Mouse (Mus musculus) right cerebral cortex, postnatal 36 days (tissue): Measurements from ENCODE around the gene Nfs1.
"Not testable (repeated sequence)": the region's sequence is repeated elsewhere in the genome, so short reads cannot be mapped to it uniquely, and the experiment has no call there.

Experiments used
- DNase-seq, 2 experiments: peaks; one replicate each; pipeline ENCODE4 v3.0.0; 2022; ENCODE audit warnings: low spot score in 2 of 2, mixed read lengths in 1 of 2

Gene Nfs1

DNA sequence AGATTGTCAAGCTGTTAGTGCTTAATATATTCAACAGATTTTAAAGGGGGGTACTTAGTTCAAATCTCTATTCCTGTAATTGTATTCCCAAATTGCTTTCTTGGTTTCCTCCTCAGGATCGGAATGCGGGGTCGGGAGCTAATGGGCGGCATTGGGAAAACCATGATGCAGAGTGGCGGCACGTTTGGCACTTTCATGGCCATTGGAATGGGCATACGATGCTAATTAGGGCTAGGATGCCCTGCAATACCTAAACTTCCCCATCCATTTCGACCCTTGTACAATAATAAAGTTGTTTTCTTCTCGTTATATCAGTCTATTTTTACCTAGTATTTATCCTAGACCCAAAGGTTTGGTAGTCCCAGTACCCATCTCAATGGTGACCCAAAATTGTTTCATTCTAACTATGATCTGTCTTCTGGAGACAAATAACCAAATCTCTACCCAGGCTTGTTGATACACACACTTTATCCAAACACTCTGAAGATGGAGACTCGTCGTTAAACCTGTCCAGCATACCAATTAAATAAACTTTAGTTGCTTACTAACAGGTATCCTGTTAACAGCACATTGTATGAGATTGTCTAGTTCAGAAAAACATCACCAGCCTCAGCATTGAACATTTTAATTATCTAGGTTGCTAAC is 1.6 kb upstream of the Nfs1 start:
- DNase-seq, result no peak

DNA sequence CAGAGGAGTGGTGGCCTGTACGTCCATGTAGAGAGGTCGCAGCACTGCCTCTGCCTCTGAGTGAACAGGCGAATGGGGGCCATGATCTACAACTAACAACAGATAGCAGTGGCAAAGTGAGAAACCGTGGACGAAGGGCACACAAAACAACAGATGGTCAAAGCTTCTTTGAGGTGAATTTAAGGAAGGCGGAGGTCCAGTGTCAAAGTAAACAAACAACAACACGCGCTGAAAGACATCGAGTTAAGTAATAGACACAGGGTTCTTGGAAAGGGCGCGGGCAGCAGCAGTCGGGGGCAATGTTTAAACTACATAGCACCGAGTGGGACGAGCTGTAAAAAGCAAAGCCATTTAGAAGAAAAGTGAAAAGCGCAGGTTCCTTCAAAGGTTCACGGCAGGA is 619 bp downstream of the Nfs1 start:
- no peak for DNase-seq

DNA sequence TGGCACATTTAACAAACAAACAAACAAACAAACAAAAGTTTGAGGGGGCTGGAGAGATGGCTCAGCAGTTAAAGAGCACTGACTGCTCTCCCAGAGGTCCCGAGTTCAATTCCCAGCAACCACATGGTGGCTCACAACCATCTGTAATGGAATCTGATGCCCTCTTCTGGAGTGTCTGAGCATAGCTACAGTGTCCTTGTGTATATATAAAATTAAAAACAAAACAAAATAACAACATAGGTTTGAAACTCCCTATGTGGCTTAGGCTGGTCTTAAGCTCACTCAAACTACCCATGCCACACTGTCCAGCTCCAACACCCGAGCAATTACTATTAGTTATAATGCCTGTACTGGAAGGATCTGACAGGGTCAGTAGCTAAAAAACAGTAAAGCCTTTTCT is 1.2 kb downstream of the Nfs1 start:
- no peak for DNase-seq

DNA sequence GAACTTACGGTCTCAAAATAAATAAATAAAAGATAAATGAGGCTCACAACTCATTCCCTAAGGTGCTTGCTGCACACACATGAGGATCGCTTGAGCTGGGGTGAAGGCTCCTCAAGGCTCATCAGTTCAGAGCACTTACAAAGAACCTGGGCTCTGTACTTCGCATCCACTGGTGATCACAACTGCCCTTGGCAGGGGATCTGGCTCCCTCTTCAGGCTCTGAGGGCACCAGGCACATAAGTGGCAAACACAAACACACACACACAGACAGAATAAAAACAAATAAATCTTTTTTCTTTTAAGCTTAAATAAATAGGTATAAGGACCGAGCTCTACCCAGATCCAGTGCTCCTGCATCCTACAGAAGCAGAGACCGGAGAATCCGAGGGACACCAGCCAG is 8.3 kb downstream of the Nfs1 start:
- no peak for DNase-seq

DNA sequence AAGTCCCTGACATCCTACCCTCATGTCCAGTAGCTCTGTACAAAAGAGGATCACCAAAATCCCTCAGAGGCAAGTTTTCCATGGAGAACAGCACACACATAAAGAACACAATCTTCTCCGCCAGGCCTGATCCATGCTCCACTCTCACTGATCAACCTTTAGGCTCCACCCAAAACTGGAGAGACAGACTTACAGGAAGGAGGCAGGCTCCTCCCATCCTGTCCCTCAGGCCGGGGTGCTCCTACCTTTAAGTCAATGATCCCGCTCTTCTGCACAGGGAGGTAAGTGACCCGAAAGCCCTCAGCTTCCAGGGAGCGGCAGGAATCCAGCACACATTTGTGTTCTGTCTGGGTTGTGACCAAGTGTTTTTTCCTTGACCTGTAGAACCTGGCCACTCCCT is 9.8 kb downstream of the Nfs1 start:
- DNase-seq, result no peak

DNA sequence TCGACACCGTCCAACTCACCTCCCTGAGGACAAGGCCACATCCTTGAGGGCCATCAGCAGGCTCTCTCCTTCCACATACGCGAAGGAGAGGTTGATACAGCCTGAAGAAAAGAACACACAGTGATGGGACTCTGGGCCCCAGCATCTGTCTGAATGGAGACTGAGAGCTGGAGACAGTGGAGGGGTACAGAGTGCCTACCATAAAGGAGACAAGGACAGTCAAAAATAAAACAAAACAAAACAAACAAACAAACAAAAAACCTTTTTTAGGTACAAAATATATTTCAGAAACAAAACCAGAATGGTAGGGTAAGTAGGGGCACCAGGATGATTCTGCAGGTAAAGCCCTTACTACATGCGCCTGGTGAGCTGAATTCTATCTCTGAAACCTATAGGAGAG is 17.0 kb downstream of the Nfs1 start, which contains the start of gene Gm28036:
Gm28036 (minus strand) TSS at position 101 of the 400 bp plus-strand sequence.
- no peak for DNase-seq

DNA sequence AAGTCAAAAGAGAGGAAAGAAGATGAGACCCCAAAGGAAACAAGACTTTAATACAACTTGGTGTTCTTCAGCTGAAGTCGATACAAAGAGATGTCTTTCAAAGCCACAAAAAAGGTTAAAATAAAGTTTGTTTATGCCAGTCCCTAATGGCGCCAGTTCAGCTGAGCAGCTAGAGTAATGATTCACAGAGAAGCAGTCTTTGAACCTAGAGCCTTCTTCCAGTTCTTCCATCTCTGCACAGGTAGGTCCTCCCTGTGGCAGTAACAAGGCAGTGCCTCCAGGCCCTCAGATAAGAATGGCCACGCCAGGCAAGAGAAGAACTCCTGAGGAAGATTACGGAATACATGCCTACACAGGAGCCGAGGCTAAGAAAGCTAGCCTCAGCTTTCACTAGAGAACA is 20.3 kb downstream of the Nfs1 start:
- no peak for DNase-seq

DNA sequence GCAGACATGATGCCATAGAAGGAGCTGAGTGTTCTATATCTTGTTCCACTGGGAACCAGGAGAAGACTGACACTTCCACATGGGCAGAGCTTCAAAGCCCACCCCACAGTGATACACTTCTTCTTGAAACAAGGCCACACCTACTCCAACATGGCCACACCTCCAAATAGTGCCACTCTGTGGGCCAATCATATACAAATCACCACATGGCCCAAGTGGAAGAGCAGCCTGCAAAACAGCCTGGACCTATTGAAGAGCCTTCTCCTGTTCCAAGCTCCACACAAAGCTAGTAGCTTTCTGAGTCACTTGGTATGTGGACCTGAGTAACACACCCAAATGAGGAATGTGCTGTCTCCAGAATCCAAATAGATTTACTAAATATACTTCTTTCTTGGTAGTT is 24.4 kb downstream of the Nfs1 start:
- no peak for DNase-seq

DNA sequence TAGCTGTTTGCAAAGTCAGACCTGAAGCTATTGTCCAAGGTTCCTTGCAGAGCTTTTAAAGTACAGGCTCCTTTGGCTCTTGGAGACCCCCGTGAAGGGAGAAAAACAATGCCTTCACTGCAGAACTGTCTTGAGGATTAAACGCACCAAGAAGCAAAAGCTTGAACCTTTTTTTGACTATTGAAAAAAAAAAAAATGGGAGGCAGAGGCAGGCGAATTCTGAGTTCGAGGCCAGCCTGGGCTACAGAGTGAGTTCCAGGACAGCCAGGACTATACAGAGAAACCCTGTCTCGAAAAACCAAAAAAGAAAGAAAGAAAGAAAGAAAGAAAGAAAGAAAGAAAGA is 31.9 kb downstream of the Nfs1 start:
- DNase-seq, result not testable (repeated sequence)

DNA sequence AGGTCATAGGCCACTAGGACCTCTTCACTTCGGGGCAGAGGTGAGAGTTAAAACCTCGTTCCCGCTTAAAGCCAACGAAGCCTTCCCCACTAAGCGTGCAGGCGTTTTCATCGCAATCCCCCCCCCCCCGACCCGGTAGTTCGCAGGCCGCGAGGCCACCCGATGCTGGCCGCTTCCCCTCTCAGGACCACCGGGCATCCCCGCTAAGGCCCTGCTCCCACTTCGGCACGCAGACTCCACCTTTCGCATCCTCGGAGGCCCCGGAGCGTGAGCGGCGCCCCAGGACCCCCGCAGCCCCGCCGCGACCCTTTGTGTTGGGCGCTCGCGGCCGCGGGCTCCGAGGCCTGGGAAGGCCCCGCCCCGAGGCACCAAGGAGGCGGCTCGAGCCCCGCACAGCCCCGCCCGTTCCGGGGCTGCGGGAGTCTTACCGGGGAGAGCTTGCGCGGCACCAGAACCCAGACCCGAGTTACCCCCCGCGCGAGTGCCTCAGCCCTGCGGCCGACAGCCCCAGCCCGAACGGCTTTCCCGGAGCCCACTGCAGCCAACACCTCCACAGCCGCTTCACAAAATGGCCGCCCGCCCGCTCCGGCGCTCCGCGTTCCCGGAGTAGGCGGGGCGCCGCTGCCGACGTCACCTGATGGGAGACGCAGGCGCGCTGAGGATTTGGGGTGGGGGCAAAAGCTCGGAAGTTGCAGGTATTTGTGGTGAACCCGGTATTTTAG is 32.5 kb downstream of the Nfs1 start, which contains the start of the genes Cpne1 and Rbm12:
Cpne1 (minus strand) TSS at position 608 of the 722 bp plus-strand sequence.
Rbm12 (minus strand) TSS at position 621 of the 722 bp plus-strand sequence.
- peak; percentile 80 to 85 for DNase-seq

DNA sequence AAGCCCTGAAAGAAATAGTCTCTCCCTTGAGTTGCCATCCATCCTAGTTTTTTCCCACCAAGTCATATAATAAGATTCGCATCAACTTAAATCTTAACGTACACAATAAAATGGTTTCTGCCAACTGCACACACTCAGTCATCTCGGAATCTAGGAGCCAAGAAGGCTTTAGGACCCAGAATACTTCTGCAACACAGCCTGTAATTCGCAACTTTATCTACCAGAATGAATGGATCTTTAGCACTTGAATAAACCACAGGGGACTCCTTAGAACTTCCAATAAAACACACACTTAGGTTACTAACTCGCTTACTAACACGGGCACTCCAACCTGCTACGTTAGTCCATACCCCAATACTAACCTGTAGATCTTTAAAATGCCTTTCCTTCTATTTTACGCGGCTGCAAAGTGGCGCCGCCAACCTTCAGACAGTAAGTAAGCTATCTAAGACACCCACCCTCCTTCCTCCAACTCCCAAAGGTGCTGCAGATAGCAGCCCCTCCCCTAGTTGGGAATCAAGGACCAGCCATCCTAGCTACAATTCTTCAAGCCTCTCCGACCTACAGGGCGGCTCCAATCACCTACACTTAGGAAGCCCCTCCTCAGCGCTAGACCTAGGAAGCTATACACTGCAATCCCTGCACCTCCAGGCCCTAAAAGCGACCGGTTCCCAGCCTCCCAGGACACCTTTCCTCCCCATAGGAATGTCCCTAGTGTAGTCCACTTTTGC is 33.2 kb downstream of the Nfs1 start:
- no peak for DNase-seq

DNA sequence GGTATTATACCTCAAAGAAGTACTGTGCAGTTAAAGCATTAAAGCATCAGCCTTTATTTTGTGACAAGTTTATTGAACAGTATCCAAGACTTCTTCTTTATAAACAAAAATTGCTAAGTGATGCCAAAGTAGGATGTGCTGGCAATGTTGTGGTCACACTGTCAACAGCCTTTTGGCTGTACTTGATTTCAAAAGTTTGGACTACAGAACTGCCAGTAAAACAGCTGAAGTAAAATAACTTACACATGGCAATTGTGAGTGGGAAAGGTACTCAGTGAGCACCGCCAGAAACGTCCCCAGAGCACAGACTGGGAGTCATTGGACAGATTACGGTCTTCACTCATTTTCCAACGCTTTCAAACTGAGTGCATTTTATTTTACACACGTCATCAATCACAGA is 52.1 kb downstream of the Nfs1 start:
- no peak for DNase-seq

DNA sequence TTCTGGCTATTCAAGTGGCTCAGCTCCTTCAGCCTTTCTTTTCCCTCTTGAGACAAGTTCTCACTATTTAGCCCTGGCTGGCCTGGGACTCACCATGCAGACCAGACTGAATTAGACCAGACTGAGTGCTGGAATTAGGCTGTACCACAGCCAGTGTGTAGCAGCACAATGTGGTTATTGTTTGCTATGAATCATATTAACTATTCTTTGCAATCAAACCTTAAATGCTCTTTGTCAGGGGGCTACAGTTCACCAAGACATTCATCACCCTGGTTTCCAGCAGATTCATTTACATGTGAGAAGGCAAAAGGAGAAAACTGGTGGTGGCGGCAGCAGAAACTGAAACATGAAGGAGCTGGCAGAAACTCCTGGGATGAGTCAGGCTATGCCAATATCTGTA is 54.2 kb downstream of the Nfs1 start:
- DNase-seq, result no peak

DNA sequence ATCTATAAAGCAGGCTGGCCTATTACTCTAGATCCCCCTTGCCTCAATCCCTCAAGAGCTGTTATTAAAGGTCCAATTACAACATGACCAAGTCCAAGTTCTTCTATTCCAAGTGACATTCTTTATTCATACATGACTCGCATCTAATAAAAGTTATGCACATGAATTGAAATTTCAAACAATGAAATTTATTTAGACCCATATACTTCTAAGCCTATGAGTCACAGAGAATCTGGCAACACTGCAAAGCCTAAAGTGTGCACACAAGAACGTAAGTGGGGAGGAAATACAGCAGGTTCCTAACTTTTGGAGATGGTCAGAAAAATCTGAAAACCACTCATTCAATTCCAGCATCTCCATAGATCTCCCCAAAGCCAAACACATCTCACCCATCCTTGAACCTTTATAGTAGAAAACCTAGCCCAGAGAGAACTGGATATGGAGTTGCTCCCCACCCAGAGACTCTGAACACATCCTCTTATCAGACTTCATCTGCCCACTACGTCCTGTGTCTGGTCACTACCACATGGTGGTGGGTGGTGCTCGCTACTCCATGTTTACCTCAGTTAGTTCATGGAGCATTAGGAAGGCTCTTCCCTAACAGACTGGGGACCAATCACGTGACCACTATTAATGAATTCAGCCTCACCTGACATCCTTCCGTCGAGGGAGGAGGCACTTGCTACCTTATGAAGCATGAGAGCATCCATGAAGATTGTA is 56.4 kb downstream of the Nfs1 start:
- no peak for DNase-seq

DNA sequence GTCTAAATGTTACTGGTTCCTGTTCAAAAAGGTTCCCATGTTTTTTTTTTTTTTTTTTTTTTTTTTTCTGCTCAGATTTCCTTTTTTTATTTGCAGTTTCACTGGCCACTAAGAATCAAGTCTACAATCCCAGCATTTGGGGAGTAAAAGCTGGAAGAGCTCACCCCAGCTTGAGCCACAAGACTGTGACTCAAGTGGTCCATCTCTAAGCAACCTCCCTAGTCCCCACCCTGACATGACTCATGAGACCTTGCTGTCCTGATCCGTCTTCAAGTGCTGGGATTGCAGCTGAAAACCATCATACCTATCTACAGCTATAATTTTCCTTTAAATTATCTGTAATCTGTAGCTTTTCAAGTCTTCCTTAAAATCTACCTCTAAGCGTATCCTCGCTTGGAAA is 59.4 kb downstream of the Nfs1 start:
- no peak for DNase-seq

DNA sequence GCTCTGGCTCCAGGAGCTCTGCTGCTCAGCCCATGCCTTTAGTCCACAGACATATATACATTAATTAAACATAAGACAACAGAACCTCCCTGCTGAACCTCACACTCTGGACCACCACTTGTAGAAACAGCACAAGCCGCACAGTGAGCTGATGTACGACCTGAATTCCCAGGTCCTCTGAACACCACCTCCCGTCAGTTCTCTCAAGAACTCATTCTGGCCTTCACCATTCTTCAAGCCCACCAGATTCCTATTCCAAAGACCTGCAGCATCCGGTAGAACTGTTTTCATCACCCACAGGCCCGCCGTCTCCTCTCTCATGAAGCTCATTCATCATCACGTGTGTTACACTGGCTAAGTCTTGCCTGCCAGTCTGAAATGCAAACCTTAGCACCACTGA is 63.6 kb downstream of the Nfs1 start:
- no peak for DNase-seq

DNA sequence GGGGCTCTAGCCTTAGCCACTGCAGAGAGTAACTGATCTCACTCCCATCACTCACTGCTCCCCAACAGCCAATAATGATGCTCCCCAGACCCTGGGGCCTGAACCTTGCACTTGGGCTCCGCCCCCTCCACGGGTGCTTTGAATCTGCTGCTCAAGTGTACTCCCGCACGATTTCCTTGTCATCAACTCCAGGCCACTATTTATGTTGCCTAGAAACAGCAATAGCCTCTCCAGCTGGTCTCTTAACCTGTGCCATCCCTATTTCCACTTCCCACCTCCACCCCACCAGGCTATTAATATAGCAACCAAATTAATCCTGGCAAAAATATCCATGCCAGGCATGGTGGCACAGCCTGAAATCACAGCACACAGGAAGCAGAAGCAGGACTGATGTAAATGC is 64.3 kb downstream of the Nfs1 start:
- DNase-seq, result no peak

DNA sequence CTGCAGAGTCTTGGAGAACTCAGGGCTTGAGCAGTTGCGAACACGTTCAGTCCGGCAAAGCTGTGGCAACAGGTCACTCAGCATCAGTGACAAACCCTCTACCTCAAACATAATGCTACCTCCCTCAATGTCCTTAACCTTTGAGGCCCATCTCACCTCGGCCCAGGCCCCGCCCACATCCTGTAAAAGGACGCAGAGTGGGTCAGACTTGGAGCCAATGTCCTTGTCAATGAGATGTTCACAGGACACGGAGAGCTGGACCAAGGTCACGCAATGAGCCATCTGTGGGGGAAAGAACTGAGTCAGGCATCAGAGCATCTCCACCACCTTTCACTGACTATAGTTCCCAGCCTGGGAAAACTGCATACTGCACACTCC is 64.8 kb downstream of the Nfs1 start:
- DNase-seq, result no peak

DNA sequence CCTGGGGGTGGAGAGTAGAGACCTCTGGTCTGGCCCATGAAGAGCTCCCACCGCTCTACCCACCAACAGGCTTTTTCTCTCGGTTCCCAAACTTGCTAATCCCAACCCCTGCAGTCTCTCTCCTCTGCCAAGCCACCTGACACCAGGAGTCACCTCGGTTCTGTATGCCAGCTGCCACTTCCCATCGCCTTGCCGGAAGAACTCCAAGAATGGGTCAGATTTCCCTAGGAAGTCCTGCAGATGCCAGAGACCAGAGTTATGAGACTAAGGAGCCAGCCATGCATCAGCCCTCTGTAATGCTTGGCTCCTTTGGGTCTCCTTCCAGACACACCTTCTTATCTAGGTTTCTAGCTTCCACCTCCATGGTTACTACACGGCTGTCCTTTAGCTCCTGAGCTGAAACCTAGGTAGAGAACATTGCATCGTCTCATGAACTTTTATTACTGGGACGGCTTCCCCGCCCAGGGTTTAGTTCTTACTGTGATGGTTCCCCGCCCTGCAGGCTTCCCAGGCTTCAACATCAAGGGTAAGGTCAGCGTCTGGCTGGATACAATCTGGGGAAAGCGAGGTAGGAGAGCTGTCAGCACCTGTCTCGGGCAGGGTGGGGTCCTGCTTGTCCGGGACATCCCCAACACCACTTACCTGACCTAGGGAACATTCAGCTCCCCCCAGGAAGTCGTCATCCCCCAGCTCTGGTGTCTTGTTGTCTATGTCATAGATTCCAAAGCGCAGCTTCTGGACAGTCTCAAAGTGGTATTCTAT is 65.4 kb downstream of the Nfs1 start:
- no peak for DNase-seq

DNA sequence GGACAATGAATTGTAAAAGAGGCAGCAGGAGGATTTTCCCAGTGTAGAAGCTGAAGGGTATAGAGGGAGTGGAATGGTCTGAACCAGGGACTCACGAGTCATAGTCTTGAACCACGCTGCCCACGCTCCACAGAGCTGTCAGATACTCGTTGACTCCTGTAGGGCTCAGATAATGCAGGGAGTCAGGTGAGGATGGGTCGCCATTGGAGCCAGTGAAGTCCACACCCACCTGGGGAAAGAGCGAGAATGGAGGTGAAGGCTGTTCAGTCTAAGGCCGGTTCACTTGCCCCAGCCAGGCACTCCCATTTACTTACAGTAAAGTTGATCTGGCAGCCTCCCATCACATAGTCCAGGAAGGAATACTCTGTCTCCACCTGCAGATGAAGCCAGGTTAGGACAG is 66.5 kb downstream of the Nfs1 start:
- DNase-seq, result no peak

DNA sequence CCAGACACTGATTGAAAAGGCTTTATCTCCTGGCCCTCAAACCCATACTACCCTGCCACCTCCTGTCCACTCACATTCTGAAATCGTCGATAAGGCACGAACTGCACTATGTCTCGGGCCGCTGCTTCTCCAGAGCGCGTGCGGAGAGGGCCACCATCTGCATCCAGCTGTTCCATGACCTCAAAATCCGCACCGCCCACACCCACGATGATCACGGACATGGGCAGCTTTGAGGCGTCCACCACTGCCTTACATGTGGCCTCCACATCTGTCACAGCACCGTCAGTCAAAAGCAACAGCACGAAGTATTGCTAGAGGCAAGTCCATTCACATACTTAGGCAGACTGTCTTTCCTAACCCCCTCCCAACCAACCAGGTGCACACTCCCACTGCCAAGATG is 70.3 kb downstream of the Nfs1 start:
- DNase-seq, result no peak
